Mouse (Mus musculus): ENCODE data around the gene Gm16223.

The Gm16223 gene

GRCm38 (mm10) chr5:42067476-42068187 is at the start of gene Gm16223:
Gene Gm16223, plus strand, starts transcription at chr5:42067960.
- peak; percentile 22 for DNase-seq (ENCODE audit: low read depth, low spot score)

GRCm38 (mm10) chr5:42022029-42022428 is 45.7 kb upstream of the Gm16223 start:
- peak; percentile 22 for DNase-seq (ENCODE audit: low read depth, low spot score)

- DNase-seq (ENCODE audit: low read depth, low spot score), result no peak
Measured at GRCm38 (mm10) chr5:42023521-42023920, 44.2 kb upstream of the Gm16223 start.

- peak; percentile 28 for DNase-seq (ENCODE audit: low read depth, low spot score)
Measured at GRCm38 (mm10) chr5:42036388-42037082, 31.2 kb upstream of the Gm16223 start.

GRCm38 (mm10) chr5:42054636-42055035 is 13.1 kb upstream of the Gm16223 start:
- peak; percentile 95 for DNase-seq (ENCODE audit: low read depth, low spot score)

GRCm38 (mm10) chr5:42055151-42055550 is 12.6 kb upstream of the Gm16223 start:
- peak; percentile 94 for DNase-seq (ENCODE audit: low read depth, low spot score)

GRCm38 (mm10) chr5:42065090-42065489 is 2.7 kb upstream of the Gm16223 start:
- DNase-seq (ENCODE audit: low read depth, low spot score), result peak; percentile 63

GRCm38 (mm10) chr5:42067075-42067474 is 685 bp upstream of the Gm16223 start:
- no peak for DNase-seq (ENCODE audit: low read depth, low spot score)

GRCm38 (mm10) chr5:42068188-42068579 is 424 bp downstream of the Gm16223 start:
- DNase-seq (ENCODE audit: low read depth, low spot score), result no peak

GRCm38 (mm10) chr5:42116586-42117346 is 49.0 kb downstream of the Gm16223 start:
- no peak for DNase-seq (ENCODE audit: low read depth, low spot score)

- DNase-seq (ENCODE audit: low read depth, low spot score), result no peak
Measured at GRCm38 (mm10) chr5:42125562-42125961, 57.8 kb downstream of the Gm16223 start.

- DNase-seq (ENCODE audit: low read depth, low spot score), result no peak
Measured at GRCm38 (mm10) chr5:42155626-42156025, 87.9 kb downstream of the Gm16223 start.

GRCm38 (mm10) chr5:42164731-42165130 is 97.0 kb downstream of the Gm16223 start:
- peak; percentile 33 for DNase-seq (ENCODE audit: low read depth, low spot score)

GRCm38 (mm10) chr5:42166311-42166710 is 98.6 kb downstream of the Gm16223 start:
- DNase-seq (ENCODE audit: low read depth, low spot score), result no peak

- DNase-seq (ENCODE audit: low read depth, low spot score), result peak; percentile 92
Measured at GRCm38 (mm10) chr5:42168071-42168470, 100.3 kb downstream of the Gm16223 start.

- no peak for DNase-seq (ENCODE audit: low read depth, low spot score)
Measured at GRCm38 (mm10) chr5:42168785-42169184, 101.0 kb downstream of the Gm16223 start.

- peak; percentile 63 for DNase-seq (ENCODE audit: low read depth, low spot score)
Measured at GRCm38 (mm10) chr5:42174109-42174508, 106.3 kb downstream of the Gm16223 start.

GRCm38 (mm10) chr5:42175424-42175823 is 107.7 kb downstream of the Gm16223 start:
- DNase-seq (ENCODE audit: low read depth, low spot score), result peak; percentile 68

- DNase-seq (ENCODE audit: low read depth, low spot score), result no peak
Measured at GRCm38 (mm10) chr5:42198493-42198892, 130.7 kb downstream of the Gm16223 start.

- DNase-seq (ENCODE audit: low read depth, low spot score), result no peak
Measured at GRCm38 (mm10) chr5:42207456-42208122, 139.8 kb downstream of the Gm16223 start.

- DNase-seq (ENCODE audit: low read depth, low spot score), result no peak
Measured at GRCm38 (mm10) chr5:42211554-42212338, 144.0 kb downstream of the Gm16223 start.
